Mouse (Mus musculus) hematopoietic multipotent progenitor cell, adult 10-12 weeks (in vitro differentiated cells): ENCODE data around the gene Eif2ak2. TPM values are rescaled to one million over a fixed set of nuclear protein-coding genes. Genes with fewer than 3 reads are reported as not detected.

Experiments
- polyA plus RNA-seq: library from polyadenylated mRNA; stranded (reverse); fragments of >175 nt; gene quantifications from 2 replicates; pipeline ENCODE4 v1.2.3, GENCODE M21; 2012; ENCODE audit warnings: low replicate concordance

Gene Eif2ak2
- polyA plus RNA-seq, result 4.3 and 7.0 TPM in 2 replicates

GRCm38 (mm10) chr17:78882401-78883112, at the start of gene Eif2ak2:
Gene Eif2ak2 (minus strand): TSS chr17:78882573.

GRCm38 (mm10) chr17:78916369-78916813, 34.0 kb upstream of the Eif2ak2 start, which contains the start of gene Cebpzos:
Gene Cebpzos (plus strand): TSS chr17:78916500.

GRCm38 (mm10) chr17:78906892-78907291, 24.5 kb upstream of the Eif2ak2 start, which contains the start of gene Sult6b1:
Gene Sult6b1 (minus strand): TSS chr17:78906992.

GRCm38 (mm10) chr17:78834856-78835835, 47.2 kb downstream of the Eif2ak2 start, which contains the start of the genes Heatr5b and Gpatch11:
Gene Heatr5b (minus strand): TSS chr17:78835364.
Gene Gpatch11 (plus strand): TSS chr17:78835567.

Other genes starting within 250 kb of the Eif2ak2 start
- gene Strn, start 145.4 kb downstream of the Eif2ak2 start, polyA plus RNA-seq, result 2.9 and 4.5 TPM in 2 replicates
- 2.2 and 7.5 TPM in 2 replicates for gene Heatr5b, start 47.2 kb downstream of the Eif2ak2 start, polyA plus RNA-seq
- 0.79 and 6.8 TPM in 2 replicates for gene Gpatch11, start 47.0 kb downstream of the Eif2ak2 start, polyA plus RNA-seq
- not detected in 2 replicates for gene Sult6b1, start 24.4 kb upstream of the Eif2ak2 start, polyA plus RNA-seq
- gene Cebpzos, start 33.9 kb upstream of the Eif2ak2 start, polyA plus RNA-seq, result 3.9 and 4.3 TPM in 2 replicates
- 5.6 and 19.6 TPM in 2 replicates for gene Cebpz, start 54.5 kb upstream of the Eif2ak2 start, polyA plus RNA-seq
- 1.1 and 1.9 TPM in 2 replicates for gene Ndufaf7, start 54.6 kb upstream of the Eif2ak2 start, polyA plus RNA-seq
- 1.4 and 2.1 TPM in 2 replicates for gene Prkd3, start 138.2 kb upstream of the Eif2ak2 start, polyA plus RNA-seq
- gene Qpct, start 169.3 kb upstream of the Eif2ak2 start, polyA plus RNA-seq, result 0.25 TPM in 1 of 2 replicates, not detected in the other